Mouse (Mus musculus): ENCODE results near the gene Slc39a2.

The Slc39a2 gene

DNA sequence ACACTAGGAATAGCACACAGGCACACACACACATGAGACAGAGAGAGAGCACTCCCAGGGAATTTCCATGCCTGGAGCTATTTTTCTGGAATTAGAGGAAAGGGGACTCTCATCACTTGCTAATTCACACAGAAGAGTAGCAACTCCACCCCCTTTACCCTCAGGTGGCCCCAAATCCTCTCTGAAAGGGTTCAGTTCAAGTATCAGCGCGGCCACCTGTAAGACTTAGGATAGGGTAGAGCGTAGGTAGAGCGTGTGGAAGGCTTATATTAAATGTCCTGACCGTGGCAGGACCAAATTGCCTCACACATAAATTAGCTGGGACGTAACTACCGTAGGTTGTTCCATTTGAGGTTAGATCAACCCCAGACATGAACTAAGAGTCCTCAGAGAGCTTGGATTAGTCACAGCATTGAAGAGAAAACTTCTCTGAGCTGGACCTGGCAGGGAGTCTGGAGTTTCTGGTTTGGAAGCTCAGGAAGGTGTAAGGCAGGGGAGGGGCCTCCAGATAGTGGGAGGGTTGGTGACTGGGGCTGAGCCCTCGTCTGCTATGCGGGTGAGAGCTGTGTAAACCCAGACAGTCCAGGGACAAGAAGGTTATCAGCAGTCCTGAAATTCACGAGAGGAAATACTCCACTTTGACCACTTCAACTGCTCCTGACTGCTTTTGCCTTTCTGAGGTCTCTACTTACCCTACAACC is 555 bp downstream of the Slc39a2 start:
- no peaks in the 10 kb centered on the region for H3K27me3 ChIP-seq (ENCODE audit: control insufficient read depth, insufficient read depth, low read length, poor library complexity, severe bottlenecking)
- peaks cover 6% of the 10 kb centered on the region for H3K36me3 ChIP-seq (ENCODE audit: control insufficient read depth, insufficient read depth, low read length, poor library complexity, severe bottlenecking)
- no peak for DNase-seq (ENCODE audit: low read depth, low spot score)

DNA sequence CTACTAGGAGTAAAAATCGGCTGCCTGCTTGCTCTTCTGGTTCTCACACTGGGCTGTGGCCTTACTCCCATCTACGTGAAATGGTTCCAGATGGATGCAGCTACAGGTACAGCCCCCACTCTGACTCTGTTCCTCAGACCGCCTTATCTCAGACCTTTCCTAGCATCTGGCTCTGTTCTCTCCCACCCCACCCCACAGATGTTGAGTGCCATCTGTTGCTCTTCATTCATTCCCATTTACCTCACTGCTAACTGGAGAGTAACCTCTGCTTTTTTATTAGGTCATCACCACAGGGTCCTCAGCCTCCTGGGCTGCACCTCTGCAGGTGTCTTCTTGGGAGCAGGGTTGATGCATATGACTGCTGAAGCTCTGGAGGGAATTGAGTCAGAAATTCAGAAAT is 1.1 kb downstream of the Slc39a2 start:
- peaks cover 6% of the 10 kb centered on the region for H3K36me3 ChIP-seq (ENCODE audit: control insufficient read depth, insufficient read depth, low read length, poor library complexity, severe bottlenecking)
- H3K27me3 ChIP-seq (ENCODE audit: control insufficient read depth, insufficient read depth, low read length, poor library complexity, severe bottlenecking): no peaks in the 10 kb centered on the region
- no peak for DNase-seq (ENCODE audit: low read depth, low spot score)

DNA sequence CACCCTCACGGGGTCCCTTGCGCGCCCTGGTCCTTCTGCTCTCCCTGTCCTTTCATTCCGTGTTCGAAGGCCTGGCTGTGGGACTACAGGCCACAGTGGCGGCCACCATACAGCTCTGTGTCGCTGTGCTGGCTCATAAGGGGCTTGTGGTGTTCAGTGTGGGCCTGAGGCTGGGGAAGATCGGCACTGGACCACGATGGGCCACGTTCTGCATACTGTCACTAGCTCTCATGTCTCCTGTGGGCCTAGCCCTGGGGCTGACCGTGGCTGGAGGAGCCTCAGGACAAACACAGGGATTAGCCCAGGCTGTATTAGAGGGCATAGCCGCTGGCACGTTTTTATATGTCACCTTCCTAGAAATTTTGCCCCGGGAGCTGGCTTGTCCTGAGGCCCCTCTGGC is 2.4 kb downstream of the Slc39a2 start:
- H3K36me3 ChIP-seq (ENCODE audit: control insufficient read depth, insufficient read depth, low read length, poor library complexity, severe bottlenecking): peaks cover 6% of the 10 kb centered on the region
- no peaks in the 10 kb centered on the region for H3K27me3 ChIP-seq (ENCODE audit: control insufficient read depth, insufficient read depth, low read length, poor library complexity, severe bottlenecking)

DNA sequence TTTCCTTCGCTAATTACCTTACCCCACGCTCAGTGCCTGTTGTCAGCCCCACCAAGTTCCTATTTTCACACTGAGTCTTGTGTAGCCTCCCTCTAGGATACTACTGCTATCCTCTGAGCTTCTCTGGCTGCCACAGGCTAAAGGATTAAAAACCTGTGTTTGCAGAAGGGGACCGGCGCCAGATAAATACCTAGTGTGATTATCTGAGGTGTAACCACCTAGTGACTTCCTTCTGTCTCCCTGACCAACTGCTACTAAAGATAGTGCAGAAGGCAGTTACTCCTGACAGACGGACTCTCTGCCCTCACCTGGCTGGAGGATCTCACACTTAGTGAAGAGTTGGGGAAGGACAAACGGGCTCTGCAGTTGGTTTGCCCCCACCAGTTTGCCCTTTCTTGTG is 3.3 kb downstream of the Slc39a2 start:
- Histone ChIP-seq H3K27me3 (ENCODE audit: control insufficient read depth, insufficient read depth, low read length, poor library complexity, severe bottlenecking) (no peaks in the 10 kb centered on the region), H3K36me3 (ENCODE audit: control insufficient read depth, insufficient read depth, low read length, poor library complexity, severe bottlenecking) (peaks cover 2% of the 10 kb centered on the region; the same call in 1 of the 2 replicates)
- no peak for DNase-seq (ENCODE audit: low read depth, low spot score)

More for the DNA sequence above, 2.4 kb downstream of the Slc39a2 start:
- DNase-seq (ENCODE audit: low read depth, low spot score): no peak

DNA sequence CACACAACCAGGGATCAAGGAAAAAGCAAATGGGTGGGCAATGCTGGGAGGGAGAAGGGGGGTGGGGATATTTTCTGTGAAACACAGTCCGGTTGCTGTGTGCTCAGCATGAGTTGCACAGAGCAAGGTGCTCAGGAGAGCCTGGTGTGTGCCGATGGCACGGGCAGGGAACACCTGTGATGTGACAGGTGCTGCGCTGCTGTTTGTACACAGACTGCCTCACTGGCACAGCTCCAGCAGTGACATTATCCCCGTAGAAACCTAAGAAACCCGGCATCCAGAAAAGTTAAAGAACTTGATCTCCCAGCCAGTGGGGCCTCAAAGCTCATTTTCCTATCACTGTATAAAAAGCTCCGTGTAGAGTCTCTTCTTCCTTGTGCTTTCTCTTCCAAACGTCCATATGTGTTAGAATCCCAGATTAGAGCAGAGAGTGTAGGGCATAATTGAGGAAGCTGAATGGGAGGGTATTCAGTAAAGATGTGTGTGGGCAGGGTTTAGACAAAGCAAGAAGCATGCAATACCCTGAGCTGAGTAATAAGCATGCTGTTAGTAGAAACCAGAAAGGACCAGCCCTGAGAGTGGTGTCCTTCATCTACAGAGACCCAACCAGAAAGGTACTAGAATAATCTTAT is 4.0 kb downstream of the Slc39a2 start:
- H3K36me3 ChIP-seq (ENCODE audit: control insufficient read depth, insufficient read depth, low read length, poor library complexity, severe bottlenecking): no peaks in the 10 kb centered on the region
- no peaks in the 10 kb centered on the region for H3K27me3 ChIP-seq (ENCODE audit: control insufficient read depth, insufficient read depth, low read length, poor library complexity, severe bottlenecking)

DNA sequence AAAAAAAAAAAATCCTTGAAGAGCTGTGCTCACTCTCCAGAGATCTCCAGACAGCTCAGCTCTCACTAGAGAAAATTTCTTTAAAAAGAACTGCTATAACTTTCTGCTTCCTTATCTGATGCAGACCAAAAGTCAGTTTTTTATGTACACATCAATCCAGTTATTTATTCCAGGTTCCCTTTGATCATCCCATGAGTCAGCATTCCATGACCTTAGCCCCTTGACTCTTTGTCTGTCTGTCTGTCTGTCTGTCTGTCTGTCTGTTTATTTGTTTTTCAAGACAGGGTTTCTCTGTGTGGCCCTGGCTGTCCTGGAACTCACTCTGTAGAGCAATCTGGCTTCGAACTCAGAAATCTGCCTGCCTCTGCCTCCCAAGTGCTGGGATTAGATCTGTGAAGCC is 6.7 kb downstream of the Slc39a2 start:
- DNase-seq (ENCODE audit: low read depth, low spot score): no peak
- Histone ChIP-seq H3K36me3 (ENCODE audit: control insufficient read depth, insufficient read depth, low read length, poor library complexity, severe bottlenecking) (no peaks in the 10 kb centered on the region), H3K27me3 (ENCODE audit: control insufficient read depth, insufficient read depth, low read length, poor library complexity, severe bottlenecking) (no peaks in the 10 kb centered on the region)

More for the DNA sequence above, 4.0 kb downstream of the Slc39a2 start:
- no peak for DNase-seq (ENCODE audit: low read depth, low spot score)

DNA sequence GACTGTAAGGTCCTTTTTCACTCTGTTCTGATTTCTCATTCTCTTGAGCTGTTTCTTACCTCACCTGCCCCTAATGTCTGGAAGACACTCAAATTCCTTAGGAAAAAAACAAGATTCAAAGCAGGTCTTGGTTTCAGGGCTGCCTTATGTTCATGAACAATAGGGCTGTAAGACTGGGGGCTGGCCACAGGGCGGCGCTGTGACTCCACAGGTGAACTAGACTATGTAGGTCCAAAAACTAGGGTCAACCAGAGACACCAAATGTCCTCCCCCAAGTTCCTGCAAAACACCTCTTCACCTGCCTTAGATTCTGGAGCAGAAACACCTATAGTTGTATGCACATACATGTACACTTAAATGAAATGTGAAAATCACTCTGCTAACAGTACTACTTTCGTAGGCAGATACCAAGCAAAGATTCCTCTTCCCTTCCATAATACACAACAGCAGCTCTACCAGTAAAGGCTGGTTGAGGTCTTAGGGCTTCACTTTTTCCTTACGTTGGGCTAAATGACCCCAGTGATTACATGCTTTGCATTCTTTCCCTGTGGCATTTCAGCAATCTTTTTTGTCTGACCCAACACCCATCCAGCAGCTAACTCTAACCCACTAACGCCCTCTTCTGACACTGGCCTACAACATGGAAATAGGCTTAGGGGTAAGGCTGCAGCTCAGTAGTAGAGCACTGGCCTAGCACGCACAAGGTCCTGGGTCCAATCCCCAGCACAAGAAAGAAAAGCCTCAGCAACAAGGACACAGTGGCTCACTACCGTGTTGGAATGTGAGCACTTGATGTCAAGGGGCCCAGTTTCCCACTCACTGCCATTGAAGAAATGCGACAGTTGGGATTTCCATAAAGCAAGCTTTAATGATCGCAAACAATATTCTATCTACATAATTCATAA is 10.4 kb downstream of the Slc39a2 start:
- Histone ChIP-seq H3K27me3 (ENCODE audit: control insufficient read depth, insufficient read depth, low read length, poor library complexity, severe bottlenecking) (no peaks in the 10 kb centered on the region), H3K36me3 (ENCODE audit: control insufficient read depth, insufficient read depth, low read length, poor library complexity, severe bottlenecking) (no peaks in the 10 kb centered on the region)
- DNase-seq (ENCODE audit: low read depth, low spot score): peak; percentile 75

DNA sequence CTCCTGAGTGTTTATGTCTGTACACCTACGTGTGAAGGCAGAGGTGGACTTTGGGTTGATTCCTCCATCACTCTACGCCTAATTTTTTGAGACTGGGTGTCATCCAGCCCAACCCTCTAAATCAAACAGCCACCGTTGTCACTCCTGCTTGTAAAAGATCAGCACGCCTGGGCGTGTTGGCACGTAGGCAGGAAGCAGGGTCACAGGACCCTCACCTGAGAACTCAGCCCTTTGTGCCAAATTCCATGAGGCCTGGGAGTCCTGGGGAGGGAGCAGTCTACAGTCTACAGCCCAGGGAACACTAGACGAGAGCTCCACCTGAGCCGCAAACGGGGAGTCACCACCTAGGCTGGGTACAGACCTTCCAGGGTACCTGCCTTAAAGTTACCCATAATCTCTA is 11.1 kb downstream of the Slc39a2 start:
- no peaks in the 10 kb centered on the region for H3K36me3 ChIP-seq (ENCODE audit: control insufficient read depth, insufficient read depth, low read length, poor library complexity, severe bottlenecking)
- no peaks in the 10 kb centered on the region for H3K27me3 ChIP-seq (ENCODE audit: control insufficient read depth, insufficient read depth, low read length, poor library complexity, severe bottlenecking)
- DNase-seq (ENCODE audit: low read depth, low spot score): no peak

DNA sequence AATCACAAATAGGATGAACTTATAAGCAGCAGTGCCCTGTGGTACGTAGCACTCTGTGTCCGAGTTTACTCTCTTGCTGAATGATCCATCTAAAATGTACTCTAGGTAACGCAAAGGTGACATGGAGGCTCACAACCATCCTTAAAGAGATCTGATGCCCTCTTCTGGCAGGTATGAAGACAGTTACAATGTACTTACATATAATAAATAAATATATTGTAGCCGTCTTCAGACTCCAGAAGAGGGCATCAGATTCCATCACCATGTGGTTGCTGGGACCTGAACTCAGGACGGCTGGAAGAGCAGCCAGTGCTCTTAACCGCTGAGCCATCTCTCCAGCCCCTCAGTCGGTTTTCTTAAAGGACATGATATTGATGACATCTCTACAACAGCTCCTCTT is 12.0 kb downstream of the Slc39a2 start:
- no peak for DNase-seq (ENCODE audit: low read depth, low spot score)
- Histone ChIP-seq H3K27me3 (ENCODE audit: control insufficient read depth, insufficient read depth, low read length, poor library complexity, severe bottlenecking) (no peaks in the 10 kb centered on the region), H3K36me3 (ENCODE audit: control insufficient read depth, insufficient read depth, low read length, poor library complexity, severe bottlenecking) (no peaks in the 10 kb centered on the region)

DNA sequence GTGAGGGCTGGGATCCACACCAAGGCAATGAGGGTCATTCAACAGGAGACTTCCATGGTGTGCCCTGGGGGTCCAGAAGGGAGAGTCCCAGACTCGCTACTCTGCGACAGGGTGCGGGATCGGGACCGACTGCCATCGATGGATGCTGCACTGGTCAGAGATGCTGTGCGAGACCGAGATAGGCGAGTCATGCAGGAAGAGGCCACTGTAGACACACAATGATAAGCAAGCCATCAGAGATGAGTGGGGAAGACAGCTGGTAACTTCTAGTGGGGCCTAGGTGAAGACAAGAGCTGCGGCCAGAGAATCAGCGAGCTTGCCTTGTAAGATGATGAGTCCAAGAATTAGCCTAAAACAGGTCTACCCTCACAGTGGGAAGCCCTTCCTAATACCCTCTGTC is 13.4 kb downstream of the Slc39a2 start:
- DNase-seq (ENCODE audit: low read depth, low spot score): no peak
- no peaks in the 10 kb centered on the region for H3K36me3 ChIP-seq (ENCODE audit: control insufficient read depth, insufficient read depth, low read length, poor library complexity, severe bottlenecking)
- no peaks in the 10 kb centered on the region for H3K27me3 ChIP-seq (ENCODE audit: control insufficient read depth, insufficient read depth, low read length, poor library complexity, severe bottlenecking)

DNA sequence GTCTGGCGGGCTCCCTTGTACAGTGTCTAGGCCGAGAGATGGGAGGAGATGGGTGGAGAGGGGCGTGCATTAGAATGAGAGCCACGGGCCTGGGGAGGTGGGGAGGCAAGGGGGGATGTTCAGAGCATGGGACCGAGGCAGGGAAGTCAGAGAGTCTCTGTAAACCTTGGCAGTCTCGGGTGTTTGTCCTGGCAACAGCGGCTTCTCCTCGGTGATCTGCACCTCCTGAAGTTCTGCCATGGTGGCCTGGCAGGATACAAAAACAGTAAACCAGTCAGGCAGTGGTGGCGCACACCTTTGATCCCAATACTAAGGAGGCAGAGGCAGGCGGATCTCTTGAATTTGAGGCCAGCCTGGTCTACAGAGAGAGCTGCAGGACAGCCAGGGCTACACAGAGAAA is 18.6 kb downstream of the Slc39a2 start:
- no peaks in the 10 kb centered on the region; the same call in 1 of the 2 replicates for H3K27me3 ChIP-seq (ENCODE audit: control insufficient read depth, insufficient read depth, low read length, poor library complexity, severe bottlenecking)
- no peaks in the 10 kb centered on the region for H3K36me3 ChIP-seq (ENCODE audit: control insufficient read depth, insufficient read depth, low read length, poor library complexity, severe bottlenecking)
- no peak for DNase-seq (ENCODE audit: low read depth, low spot score)

DNA sequence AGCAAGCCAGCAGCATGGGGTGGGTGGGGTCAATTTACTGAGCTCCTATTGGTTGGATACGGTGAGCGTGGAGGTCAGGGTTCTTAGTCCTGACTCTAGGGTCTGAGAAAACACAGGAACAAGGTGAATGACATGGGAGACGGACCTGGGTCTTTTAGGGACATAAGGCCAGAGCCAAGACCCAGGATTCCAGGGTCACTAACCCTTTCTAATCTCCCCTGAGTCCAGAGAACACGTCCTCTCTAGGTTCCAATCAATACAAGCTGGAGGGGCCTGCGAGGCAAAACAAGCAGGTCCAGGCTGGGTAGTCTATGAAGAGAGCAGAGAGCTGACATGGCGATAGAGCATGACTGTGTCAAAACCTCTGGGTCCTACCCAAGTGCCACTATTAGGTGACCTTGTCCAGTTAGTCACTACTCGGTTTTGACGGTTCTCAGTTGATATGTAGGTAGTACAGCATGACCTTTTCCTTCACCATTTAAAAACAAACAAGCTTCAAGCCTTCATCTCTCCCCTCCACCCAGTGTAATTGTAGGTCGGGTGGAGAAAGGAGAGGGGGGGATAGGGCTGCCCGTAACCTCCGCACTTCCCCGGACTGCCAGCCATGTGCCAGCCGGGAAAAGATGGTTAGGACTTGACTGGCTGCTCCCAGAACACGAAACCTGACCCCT is 19.8 kb downstream of the Slc39a2 start:
- H3K27me3 ChIP-seq (ENCODE audit: control insufficient read depth, insufficient read depth, low read length, poor library complexity, severe bottlenecking): no peaks in the 10 kb centered on the region; the same call in 1 of the 2 replicates
- no peaks in the 10 kb centered on the region for H3K36me3 ChIP-seq (ENCODE audit: control insufficient read depth, insufficient read depth, low read length, poor library complexity, severe bottlenecking)
- no peak for DNase-seq (ENCODE audit: low read depth, low spot score)

DNA sequence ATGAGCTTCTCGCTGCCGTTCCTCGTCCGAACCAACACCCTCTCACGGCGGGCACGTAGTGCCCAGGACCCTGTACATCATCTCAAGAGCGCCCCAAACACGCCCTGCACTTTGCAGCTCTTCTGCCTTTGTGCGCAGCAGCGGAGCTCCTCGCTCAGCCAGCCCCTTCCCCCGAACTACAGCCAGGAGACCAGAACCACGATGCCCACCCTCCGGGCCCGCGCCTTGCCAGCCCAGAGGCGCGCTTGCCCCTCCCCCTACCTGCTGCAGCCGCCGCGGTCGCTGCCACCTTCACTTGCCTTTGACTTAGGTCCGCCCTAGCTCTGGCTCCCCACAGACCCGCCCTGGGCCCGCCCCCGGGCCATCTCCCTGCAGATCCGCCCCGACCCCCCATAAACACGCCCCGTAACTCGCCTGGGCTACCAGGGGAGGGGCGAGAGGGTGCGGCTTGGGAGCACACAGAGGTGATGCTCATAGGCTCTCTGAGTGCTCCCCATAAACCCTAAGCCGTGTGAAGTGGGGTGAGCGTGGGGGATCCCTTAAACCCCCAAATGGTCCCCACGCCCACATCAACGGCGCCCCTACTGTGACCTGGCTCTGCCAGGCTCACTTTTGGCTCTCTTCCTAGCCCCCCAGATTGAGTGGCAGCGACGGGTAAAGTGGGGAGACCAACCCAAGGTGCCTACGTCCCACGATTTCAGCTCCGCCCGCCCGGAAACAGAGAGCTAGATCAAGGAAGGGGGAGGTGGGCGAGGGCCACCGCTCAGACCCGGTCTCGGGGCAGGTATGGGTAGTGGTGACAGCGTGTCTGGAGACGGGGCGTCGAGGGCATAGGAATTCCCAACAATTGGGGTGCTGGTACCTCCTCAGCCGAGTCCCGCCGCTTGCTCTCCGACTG is 20.6 kb downstream of the Slc39a2 start:
- no peaks in the 10 kb centered on the region for H3K36me3 ChIP-seq (ENCODE audit: control insufficient read depth, insufficient read depth, low read length, poor library complexity, severe bottlenecking)
- peak; percentile 36 for DNase-seq (ENCODE audit: low read depth, low spot score)
- no peaks in the 10 kb centered on the region; the same call in 1 of the 2 replicates for H3K27me3 ChIP-seq (ENCODE audit: control insufficient read depth, insufficient read depth, low read length, poor library complexity, severe bottlenecking)
